ENCODE assay signal across 9 mouse cellular contexts in the genomic region with DNA sequence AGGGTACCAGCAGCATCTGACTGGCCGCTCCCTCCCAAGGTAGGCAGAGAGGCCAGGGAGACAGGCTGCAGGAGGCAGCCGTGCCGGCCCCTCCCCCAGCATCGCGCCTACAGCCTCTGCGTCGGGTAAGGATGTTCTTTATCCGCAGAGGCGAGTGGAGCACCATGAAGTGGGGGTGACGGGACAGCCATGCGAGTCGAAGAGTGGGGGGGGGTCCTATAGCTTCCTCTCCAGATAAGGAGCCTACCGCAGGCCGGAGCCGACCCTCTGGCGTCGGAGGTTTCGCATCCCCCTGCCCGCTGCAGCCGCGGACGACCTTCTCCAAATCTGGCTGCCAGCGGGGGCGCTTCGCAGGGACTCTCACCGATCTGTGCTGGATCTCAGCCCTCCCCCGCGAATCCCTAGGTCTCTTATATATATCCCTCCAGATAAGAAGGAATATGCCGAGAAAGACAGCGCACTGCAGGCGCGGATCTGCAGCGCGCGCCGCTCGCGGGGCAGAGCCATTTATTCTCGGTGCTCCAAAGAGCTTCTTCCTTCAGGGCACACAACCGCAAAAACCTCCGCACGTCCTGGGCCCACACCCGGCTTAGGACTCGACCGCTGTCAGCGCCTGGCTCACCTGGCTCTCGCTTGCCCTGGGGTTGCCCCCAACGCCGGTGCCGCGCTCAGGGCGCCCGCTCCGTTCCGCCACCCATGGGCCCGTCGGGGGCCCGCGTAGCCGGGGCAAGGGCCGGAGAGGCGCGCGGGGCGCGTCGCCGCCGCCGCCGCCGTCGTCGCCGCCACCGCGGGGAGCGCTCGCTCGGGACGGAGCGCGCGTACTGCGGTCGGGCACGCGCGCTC. TPM values are rescaled to one million over a fixed set of nuclear protein-coding genes. Genes with fewer than 3 reads are reported as not detected.
DNase-seq lines count a peak whose midpoint lies in the region; ATAC-seq and TF ChIP-seq lines count a peak whose summit lies in the region.
"Had no signal": no experiment of that assay in that cellular context is flagged by ENCODE, and none has a peak within 500 bp of the region (broad histone marks: within the 10 kb centered on the region; RNA-seq: fewer than 3 reads in every experiment).

No protein-coding gene starts in this region.

- peak overlapping the region; percentile 66 for H3K4me3 ChIP-seq in kidney, embryonic 14.5 days (ENCODE audit: low read length)
- H3K4me3 ChIP-seq in hindbrain, postnatal 0 days (ENCODE audit: low read length) = peak overlapping the region; percentile 73
- H3K4me3 ChIP-seq in liver, adult 2 months (ENCODE audit: insufficient read depth, low read depth, low read length) = peak overlapping the region; percentile 63
- peak overlapping the region; percentile 92 for H3K4me3 ChIP-seq in neural tube, embryonic 12.5 days

- no peaks in the 10 kb centered on the region for H3K36me3 ChIP-seq in kidney, embryonic 14.5 days (ENCODE audit: control insufficient read depth, insufficient read depth, low read length)
- H3K36me3 ChIP-seq in hindbrain, postnatal 0 days (ENCODE audit: insufficient read depth, low read length) = no peaks in the 10 kb centered on the region
- H3K36me3 ChIP-seq in liver, adult 2 months (ENCODE audit: control insufficient read depth, insufficient read depth, low read length) = no peaks in the 10 kb centered on the region
- H3K36me3 ChIP-seq in neural tube, embryonic 12.5 days = no peaks in the 10 kb centered on the region; the same call in 1 of the 2 replicates

- TF ChIP-seq CTCF in hindbrain, postnatal 0 days (IDR thresholded peaks at IDR 0.05; ENCODE audit: low read depth) = no peak; the same call in 1 of the 2 replicates
- TF ChIP-seq CTCF in liver, adult 2 months (IDR thresholded peaks at IDR 0.05; ENCODE audit: low read depth, low read length) = no peak

- no peak for DNase-seq in kidney, postnatal 14 days
- DNase-seq in hindbrain, postnatal 0 days (ENCODE audit: low spot score) = peak; percentile 58
- no peak for DNase-seq in liver, adult 2 months (ENCODE audit: extremely low read depth, low read depth, low spot score)
- no peak for DNase-seq in ovary, postnatal 10 days (ENCODE audit: low spot score)

- no peak overlapping the region for H3K27ac ChIP-seq in kidney, embryonic 14.5 days (ENCODE audit: low read depth, low read length)
- peak overlapping the region; percentile 94 for H3K27ac ChIP-seq in hindbrain, postnatal 0 days
- no peak overlapping the region for H3K27ac ChIP-seq in liver, adult 2 months (replicated peaks; ENCODE audit: insufficient read depth, low read depth, low read length)
- H3K27ac ChIP-seq in neural tube, embryonic 12.5 days = peak overlapping the region; percentile 82

- under 1% methylated on average over 89 of the region's 89 CpGs for WGBS in kidney, embryonic 14.5 days
- WGBS in hindbrain, postnatal 0 days = under 1% methylated on average over 89 of the region's 89 CpGs
- WGBS in liver, adult 2 months = 3% methylated on average over 89 of the region's 89 CpGs
- under 1% methylated on average over 89 of the region's 89 CpGs for WGBS in neural tube, embryonic 12.5 days

- H3K9me3 ChIP-seq in kidney, embryonic 14.5 days (ENCODE audit: control insufficient read depth, low read length) = no peaks in the 10 kb centered on the region
- H3K9me3 ChIP-seq in hindbrain, postnatal 0 days (ENCODE audit: low read length) = no peaks in the 10 kb centered on the region
- H3K9me3 ChIP-seq in neural tube, embryonic 12.5 days = no peaks in the 10 kb centered on the region

- peaks cover 51% of the 10 kb centered on the region for H3K27me3 ChIP-seq in kidney, embryonic 14.5 days (ENCODE audit: control insufficient read depth, insufficient read depth, low read length)
- no peaks in the 10 kb centered on the region for H3K27me3 ChIP-seq in hindbrain, postnatal 0 days (ENCODE audit: insufficient read depth, low read length)
- H3K27me3 ChIP-seq in liver, adult 2 months (ENCODE audit: control insufficient read depth, insufficient read depth, low read length) = no peaks in the 10 kb centered on the region
- H3K27me3 ChIP-seq in neural tube, embryonic 12.5 days (replicated peaks) = peaks cover 26% of the 10 kb centered on the region

- TF ChIP-seq POLR2A in liver, adult 2 months (IDR thresholded peaks at IDR 0.05; ENCODE audit: extremely low read depth, insufficient read depth, low read length) = no peak

- H3K4me2 ChIP-seq in kidney, embryonic 14.5 days (replicated peaks; ENCODE audit: low read depth, low read length) = peak overlapping the region; percentile 96
- H3K4me2 ChIP-seq in hindbrain, postnatal 0 days (ENCODE audit: low read depth, low read length) = peak overlapping the region; percentile 95
- peak overlapping the region; percentile 88 for H3K4me2 ChIP-seq in neural tube, embryonic 12.5 days (replicated peaks)

- peak overlapping the region; percentile 72 for H3K9ac ChIP-seq in kidney, embryonic 14.5 days (ENCODE audit: low read depth, low read length)
- peak overlapping the region; percentile 96 for H3K9ac ChIP-seq in hindbrain, postnatal 0 days (replicated peaks; ENCODE audit: low read length)
- peak overlapping the region; percentile 83 for H3K9ac ChIP-seq in liver, adult 2 months (ENCODE audit: low read depth, low read length)
- peak overlapping the region; percentile 96 for H3K9ac ChIP-seq in neural tube, embryonic 12.5 days

- ATAC-seq in kidney, embryonic 14.5 days (ENCODE audit: low FRiP score, low TSS enrichment) = peak; percentile 28
- ATAC-seq in activated CD4-positive, CD25-positive, alpha-beta regulatory T cell, adult 4 months = peak; percentile 4
- peak; percentile 44 for ATAC-seq in erythroid progenitor cell, adult 5-6 weeks (replicated peaks; ENCODE audit: low FRiP score, poor library complexity, severe bottlenecking)
- peak; percentile 60 for ATAC-seq in hindbrain, postnatal 0 days
- ATAC-seq in neural tube, embryonic 12.5 days (ENCODE audit: low FRiP score, low read depth) = peak; percentile 25

- H3K79me2 ChIP-seq in liver, adult 2 months (ENCODE audit: control insufficient read depth, insufficient read depth, low read length) = no peaks in the 10 kb centered on the region

- H3K4me1 ChIP-seq in kidney, embryonic 14.5 days (ENCODE audit: control insufficient read depth, insufficient read depth, low read length) = peaks cover 4% of the 10 kb centered on the region
- peaks cover 33% of the 10 kb centered on the region for H3K4me1 ChIP-seq in hindbrain, postnatal 0 days (ENCODE audit: insufficient read depth, low read length)
- no peaks in the 10 kb centered on the region for H3K4me1 ChIP-seq in liver, adult 2 months (ENCODE audit: control insufficient read depth, insufficient read depth, low read length)
- peaks cover 60% of the 10 kb centered on the region for H3K4me1 ChIP-seq in neural tube, embryonic 12.5 days

RNA-seq across cellular contexts. Expression of a gene that starts 1.1 kb away (rescaled TPM):
- 1.2 and 1.3 TPM in 2 replicates for polyA plus RNA-seq in kidney, embryonic 14.5 days (2014; fragmentation: Nextera tagmentation; extraction: Ambion mirVana)
- polyA plus RNA-seq in activated CD4-positive, CD25-positive, alpha-beta regulatory T cell, adult 4 months (2017; shearing (Covaris generic)) = under 1 TPM; 0.09 to 0.16 TPM
- total RNA-seq in erythroid progenitor cell, adult 5-6 weeks (2015; ENCODE audit: low replicate concordance) = 21.6 and 23.5 TPM in 2 replicates
- total RNA-seq in erythroid progenitor cell, adult 5-6 weeks (2017; ENCODE audit: low replicate concordance) = 8.1 and 11.2 TPM in 2 replicates
- total RNA-seq in hindbrain, postnatal 0 days (2014; rRNA removed) = 129 and 133 TPM in 2 replicates
- polyA plus RNA-seq in hindbrain, postnatal 0 days (2015; fragmentation: Nextera tagmentation; extraction: Ambion mirVana) = 86.2 and 94.6 TPM in 2 replicates
- total RNA-seq in liver, adult 2 months (2014; rRNA removed) = under 0.01 and 0.07 TPM in 2 replicates
- polyA plus RNA-seq in liver, adult 2 months (2012; rRNA removed) = 0.16 and 0.48 TPM in 2 replicates
- 61.6 and 63.6 TPM in 2 replicates for polyA plus RNA-seq in neural tube, embryonic 12.5 days (2016; fragmentation: Nextera tagmentation; extraction: Ambion mirVana)
- total RNA-seq: neutrophil, adult 5-6 weeks had no signal

RNA-seq across cellular contexts. Expression of a gene that starts 26.0 kb away (rescaled TPM):
- not detected in 2 replicates for polyA plus RNA-seq in kidney, embryonic 14.5 days (2014; fragmentation: Nextera tagmentation; extraction: Ambion mirVana)
- not detected for polyA plus RNA-seq in activated CD4-positive, CD25-positive, alpha-beta regulatory T cell, adult 4 months (2017; shearing (Covaris generic))
- total RNA-seq in erythroid progenitor cell, adult 5-6 weeks (2015; ENCODE audit: low replicate concordance) = not detected in 2 replicates
- total RNA-seq in erythroid progenitor cell, adult 5-6 weeks (2017; ENCODE audit: low replicate concordance) = not detected in 2 replicates
- not detected in 2 replicates for total RNA-seq in hindbrain, postnatal 0 days (2014; rRNA removed)
- not detected in 2 replicates for polyA plus RNA-seq in hindbrain, postnatal 0 days (2015; fragmentation: Nextera tagmentation; extraction: Ambion mirVana)
- total RNA-seq in liver, adult 2 months (2014; rRNA removed) = not detected in 2 replicates
- polyA plus RNA-seq in liver, adult 2 months (2012; rRNA removed) = not detected in 2 replicates
- not detected in 2 replicates for polyA plus RNA-seq in neural tube, embryonic 12.5 days (2016; fragmentation: Nextera tagmentation; extraction: Ambion mirVana)
- total RNA-seq: neutrophil, adult 5-6 weeks had no signal

RNA-seq across cellular contexts. Expression of a gene that starts 33.7 kb away (rescaled TPM):
- 63.8 and 65.8 TPM in 2 replicates for polyA plus RNA-seq in kidney, embryonic 14.5 days (2014; fragmentation: Nextera tagmentation; extraction: Ambion mirVana)
- polyA plus RNA-seq in activated CD4-positive, CD25-positive, alpha-beta regulatory T cell, adult 4 months (2017; shearing (Covaris generic)) = 10 to 100 TPM; 55.7 to 62.4 TPM
- total RNA-seq in erythroid progenitor cell, adult 5-6 weeks (2015; ENCODE audit: low replicate concordance) = 74.6 and 92.6 TPM in 2 replicates
- total RNA-seq in erythroid progenitor cell, adult 5-6 weeks (2017; ENCODE audit: low replicate concordance) = 59.1 and 69.3 TPM in 2 replicates
- total RNA-seq in hindbrain, postnatal 0 days (2014; rRNA removed) = 41.1 and 45.5 TPM in 2 replicates
- 43.4 and 44.1 TPM in 2 replicates for polyA plus RNA-seq in hindbrain, postnatal 0 days (2015; fragmentation: Nextera tagmentation; extraction: Ambion mirVana)
- 26.2 and 27.6 TPM in 2 replicates for total RNA-seq in liver, adult 2 months (2014; rRNA removed)
- polyA plus RNA-seq in liver, adult 2 months (2012; rRNA removed) = 24.0 and 26.4 TPM in 2 replicates
- 51.3 and 52.2 TPM in 2 replicates for polyA plus RNA-seq in neural tube, embryonic 12.5 days (2016; fragmentation: Nextera tagmentation; extraction: Ambion mirVana)

RNA-seq across cellular contexts. Expression of a gene that starts 41.3 kb away (rescaled TPM):
- not detected in 2 replicates for polyA plus RNA-seq in kidney, embryonic 14.5 days (2014; fragmentation: Nextera tagmentation; extraction: Ambion mirVana)
- polyA plus RNA-seq in activated CD4-positive, CD25-positive, alpha-beta regulatory T cell, adult 4 months (2017; shearing (Covaris generic)) = not detected
- not detected in 2 replicates for total RNA-seq in erythroid progenitor cell, adult 5-6 weeks (2015; ENCODE audit: low replicate concordance)
- not detected in 2 replicates for total RNA-seq in erythroid progenitor cell, adult 5-6 weeks (2017; ENCODE audit: low replicate concordance)
- not detected in 2 replicates for total RNA-seq in hindbrain, postnatal 0 days (2014; rRNA removed)
- polyA plus RNA-seq in hindbrain, postnatal 0 days (2015; fragmentation: Nextera tagmentation; extraction: Ambion mirVana) = not detected in 2 replicates
- total RNA-seq in liver, adult 2 months (2014; rRNA removed) = not detected in 2 replicates
- not detected in 2 replicates for polyA plus RNA-seq in liver, adult 2 months (2012; rRNA removed)
- polyA plus RNA-seq in neural tube, embryonic 12.5 days (2016; fragmentation: Nextera tagmentation; extraction: Ambion mirVana) = not detected in 2 replicates
- total RNA-seq: neutrophil, adult 5-6 weeks had no signal

RNA-seq across cellular contexts. Expression of a gene that starts 49.9 kb away (rescaled TPM):
- polyA plus RNA-seq in kidney, embryonic 14.5 days (2014; fragmentation: Nextera tagmentation; extraction: Ambion mirVana) = not detected in 2 replicates
- not detected for polyA plus RNA-seq in activated CD4-positive, CD25-positive, alpha-beta regulatory T cell, adult 4 months (2017; shearing (Covaris generic))
- total RNA-seq in erythroid progenitor cell, adult 5-6 weeks (2015; ENCODE audit: low replicate concordance) = not detected in 2 replicates
- total RNA-seq in erythroid progenitor cell, adult 5-6 weeks (2017; ENCODE audit: low replicate concordance) = not detected in 2 replicates
- not detected in 2 replicates for total RNA-seq in hindbrain, postnatal 0 days (2014; rRNA removed)
- polyA plus RNA-seq in hindbrain, postnatal 0 days (2015; fragmentation: Nextera tagmentation; extraction: Ambion mirVana) = not detected in 2 replicates
- not detected in 2 replicates for total RNA-seq in liver, adult 2 months (2014; rRNA removed)
- polyA plus RNA-seq in liver, adult 2 months (2012; rRNA removed) = not detected in 2 replicates
- not detected in 2 replicates for polyA plus RNA-seq in neural tube, embryonic 12.5 days (2016; fragmentation: Nextera tagmentation; extraction: Ambion mirVana)
- total RNA-seq: neutrophil, adult 5-6 weeks had no signal

Comparison
In these comparisons a context has a peak if more than half of its experiments do, and no peak if none do; other contexts are left out.
1. ATAC-seq: peak in every context shown above with its lines; median percentile 60 in hindbrain, postnatal 0 days; 44 in erythroid progenitor cell, adult 5-6 weeks; 28 in kidney, embryonic 14.5 days; 25 in neural tube, embryonic 12.5 days; 4 in activated CD4-positive, CD25-positive, alpha-beta regulatory T cell, adult 4 months.
2. H3K27ac ChIP-seq: peak in hindbrain, postnatal 0 days (single experiment) and neural tube, embryonic 12.5 days (single experiment); none in kidney, embryonic 14.5 days (single experiment) and liver, adult 2 months (single experiment).
3. RNA of a gene that starts 1.1 kb away (polyA plus RNA-seq): 86.2 to 94.6 TPM in hindbrain, postnatal 0 days and 61.6 to 63.6 TPM in neural tube, embryonic 12.5 days; 1.2 to 1.3 TPM in kidney, embryonic 14.5 days, 0.16 to 0.48 TPM in liver, adult 2 months and 0.09 to 0.16 TPM in activated CD4-positive, CD25-positive, alpha-beta regulatory T cell, adult 4 months; every median in the first group is over 10 times any median in the second.
4. Peak in every context shown above with its lines, with median percentiles within 50 percentile points of each other: H3K4me2 ChIP-seq, H3K4me3 ChIP-seq and H3K9ac ChIP-seq.